Mouse (Mus musculus) midbrain, embryonic 12.5 days (tissue): ENCODE results near the gene Olfr547. TPM values are rescaled to one million over a fixed set of nuclear protein-coding genes. Genes with fewer than 3 reads are reported as not detected.

Experiments
- ATAC-seq: fragments of 200-750 bp; cut with Nextera tagmentation; 2 replicates; pipeline ENCODE4 v1.8.0; 2017; ENCODE audit warnings: low read depth, moderate TSS enrichment, moderate library complexity; ENCODE audit not compliant: low FRiP score
- H3K27ac ChIP-seq: fragments of 300-500 bp; sonication (generic); replicated peaks from 2 replicates; pipeline ENCODE4 v1.5.1; 2016; ENCODE audit warnings: mild to moderate bottlenecking
- H3K27me3 ChIP-seq: fragments of 300-500 bp; sonication (generic); 2 replicates; pipeline ENCODE4 v1.6.1; 2016; ENCODE audit warnings: mild to moderate bottlenecking
- H3K36me3 ChIP-seq: fragments of 300-500 bp; sonication (generic); 2 replicates; pipeline ENCODE4 v1.6.1; 2016
- H3K4me1 ChIP-seq: fragments of 300-500 bp; sonication (generic); 2 replicates; pipeline ENCODE4 v1.6.1; 2016
- H3K4me2 ChIP-seq: fragments of 300-500 bp; sonication (generic); replicated peaks from 2 replicates; pipeline ENCODE4 v1.6.1; 2016; ENCODE audit warnings: mild to moderate bottlenecking, moderate library complexity
- H3K4me3 ChIP-seq: fragments of 300-500 bp; sonication (generic); 2 replicates; pipeline ENCODE4 v1.5.1; 2016; ENCODE audit warnings: mild to moderate bottlenecking
- H3K9ac ChIP-seq: fragments of 300-500 bp; sonication (generic); replicated peaks from 2 replicates; pipeline ENCODE4 v1.6.1; 2016; ENCODE audit warnings: mild to moderate bottlenecking, moderate library complexity
- H3K9me3 ChIP-seq: fragments of 300-500 bp; sonication (generic); 2 replicates; pipeline ENCODE4 v1.6.1; 2016; ENCODE audit warnings: mild to moderate bottlenecking
- WGBS: fragments of 180-500 bp; shearing (Covaris S2); methylation state at CpG from one replicate; pipeline ENCODE4 v1.1.7; 2016; 5-methylcytosine and 5-hydroxymethylcytosine counted together
- polyA plus RNA-seq: library from polyadenylated mRNA; unstranded; fragments of >200 nt; fragmentation: Nextera tagmentation; extraction: Ambion mirVana; gene quantifications from 2 replicates; pipeline ENCODE4 v1.2.1, GENCODE M21; 2016

Olfr547 gene
- polyA plus RNA-seq, 1 experiment from 2014 or later, result not detected

- Histone ChIP-seq H3K4me2 (no peak overlapping the region), H3K27ac (no peak overlapping the region), H3K9me3 (no peaks in the 10 kb centered on the region), H3K36me3 (no peaks in the 10 kb centered on the region), H3K27me3 (peaks cover 25% of the 10 kb centered on the region), H3K4me1 (0 out of 2 replicates have a peak, but pooled peaks cover 3% of the 10 kb centered on the region), H3K9ac (no peak overlapping the region), H3K4me3 (no peak overlapping the region)
- no peak for ATAC-seq
- 84% methylated on average over 4 of the region's 4 CpGs for WGBS
Measured at GRCm38 (mm10) chr7:102514144-102514543, 20.4 kb upstream of the Olfr547 start.

GRCm38 (mm10) chr7:102516261-102517050 is 18.1 kb upstream of the Olfr547 start:
- ATAC-seq, result no peak
- Histone ChIP-seq H3K4me3 (no peak overlapping the region), H3K4me1 (0 out of 2 replicates have a peak, but pooled peaks cover 3% of the 10 kb centered on the region), H3K4me2 (no peak overlapping the region), H3K27me3 (peaks cover 21% of the 10 kb centered on the region), H3K27ac (no peak overlapping the region), H3K9me3 (no peaks in the 10 kb centered on the region), H3K36me3 (no peaks in the 10 kb centered on the region), H3K9ac (no peak overlapping the region)
- WGBS, result 83% methylated on average over 10 of the region's 10 CpGs

- Histone ChIP-seq H3K4me3 (no peak overlapping the region), H3K27ac (no peak overlapping the region), H3K9ac (no peak overlapping the region), H3K27me3 (peaks cover 16% of the 10 kb centered on the region), H3K36me3 (no peaks in the 10 kb centered on the region), H3K9me3 (no peaks in the 10 kb centered on the region), H3K4me2 (no peak overlapping the region), H3K4me1 (0 out of 2 replicates have a peak, but pooled peaks cover 3% of the 10 kb centered on the region)
- ATAC-seq, result no peak
- WGBS, result 82% methylated on average over 2 of the region's 2 CpGs
Measured at GRCm38 (mm10) chr7:102517051-102517335, 17.6 kb upstream of the Olfr547 start.

- no peak overlapping the region for H3K4me2 ChIP-seq
- 89% methylated on average over 1 of the region's 1 CpGs for WGBS
- H3K9me3 ChIP-seq, result no peaks in the 10 kb centered on the region
- H3K36me3 ChIP-seq, result no peaks in the 10 kb centered on the region
- H3K4me3 ChIP-seq, result no peak overlapping the region
- H3K27me3 ChIP-seq, result no peaks in the 10 kb centered on the region
- H3K27ac ChIP-seq, result no peak overlapping the region
- no peak for ATAC-seq
- H3K9ac ChIP-seq, result no peak overlapping the region
- no peaks in the 10 kb centered on the region for H3K4me1 ChIP-seq
Measured at GRCm38 (mm10) chr7:102529052-102529451, 5.5 kb upstream of the Olfr547 start.

- H3K4me3 ChIP-seq, result no peak within 1 kb of the TSS
- no peak within 1 kb of the TSS for H3K27ac ChIP-seq
- no peaks in the 10 kb centered on the region for H3K9me3 ChIP-seq
- H3K36me3 ChIP-seq, result no peaks in the 10 kb centered on the region
- H3K4me2 ChIP-seq, result no peak within 1 kb of the TSS
- H3K27me3 ChIP-seq, result no peaks in the 10 kb centered on the region
- no peak within 1 kb of the TSS for H3K9ac ChIP-seq
- whole genome bisulfite sequencing, result 85% methylated on average over 2 of the region's 2 CpGs
- ATAC-seq, result no peak
- no peaks in the 10 kb centered on the region for H3K4me1 ChIP-seq
Measured at GRCm38 (mm10) chr7:102540596-102540995, 6.0 kb downstream of the Olfr547 start, which contains the start of gene Olfr548-ps1. Gene Olfr548-ps1, plus strand, starts transcription at chr7:102540896.

GRCm38 (mm10) chr7:102541251-102541650 is 6.7 kb downstream of the Olfr547 start:
- 65% methylated on average over 3 of the region's 3 CpGs for WGBS
- Histone ChIP-seq H3K9me3 (no peaks in the 10 kb centered on the region), H3K4me1 (no peaks in the 10 kb centered on the region), H3K4me2 (no peak overlapping the region), H3K36me3 (no peaks in the 10 kb centered on the region), H3K27me3 (no peaks in the 10 kb centered on the region), H3K9ac (no peak overlapping the region), H3K27ac (no peak overlapping the region), H3K4me3 (no peak overlapping the region)
- ATAC-seq, result no peak

- Histone ChIP-seq H3K27ac (no peak within 1 kb of the TSS), H3K4me1 (no peaks in the 10 kb centered on the region), H3K36me3 (no peaks in the 10 kb centered on the region), H3K4me2 (no peak within 1 kb of the TSS), H3K27me3 (0 out of 2 replicates have a peak, but pooled peaks cover 2% of the 10 kb centered on the region), H3K4me3 (no peak within 1 kb of the TSS), H3K9me3 (no peaks in the 10 kb centered on the region), H3K9ac (no peak within 1 kb of the TSS)
- no peak for ATAC-seq
- 91% methylated on average over 3 of the region's 3 CpGs for WGBS
Measured at GRCm38 (mm10) chr7:102549570-102549969, 15.0 kb downstream of the Olfr547 start, which contains the start of gene Olfr549. Gene Olfr549, plus strand, starts transcription at chr7:102549870.

- Histone ChIP-seq H3K27me3 (0 out of 2 replicates have a peak, but pooled peaks cover 2% of the 10 kb centered on the region), H3K9me3 (no peaks in the 10 kb centered on the region), H3K4me1 (no peaks in the 10 kb centered on the region), H3K27ac (no peak overlapping the region), H3K9ac (no peak overlapping the region), H3K4me3 (no peak overlapping the region), H3K36me3 (no peaks in the 10 kb centered on the region), H3K4me2 (no peak overlapping the region)
- ATAC-seq, result no peak
- 67% methylated on average over 3 of the region's 3 CpGs for WGBS
Measured at GRCm38 (mm10) chr7:102553279-102553678, 18.7 kb downstream of the Olfr547 start.

GRCm38 (mm10) chr7:102564999-102565997 is 30.7 kb downstream of the Olfr547 start, which contains the start of gene Trim21:
Gene Trim21, minus strand, starts transcription at chr7:102565486.
- Histone ChIP-seq H3K27me3 (no peaks in the 10 kb centered on the region), H3K4me3 (peak within 1 kb of the TSS; percentile 32), H3K4me2 (peak within 1 kb of the TSS; percentile 28), H3K4me1 (peaks cover 2% of the 10 kb centered on the region; the same call in 1 of the 2 replicates), H3K27ac (no peak within 1 kb of the TSS), H3K9me3 (no peaks in the 10 kb centered on the region), H3K36me3 (no peaks in the 10 kb centered on the region), H3K9ac (0 out of 2 replicates have a peak within 1 kb of the TSS, but pooled peaks have one; percentile 24)
- WGBS, result 25% methylated on average over 10 of the region's 10 CpGs
- peak; percentile 79 for ATAC-seq

- 91% methylated on average over 4 of the region's 4 CpGs for WGBS
- no peaks in the 10 kb centered on the region for H3K9me3 ChIP-seq
- ATAC-seq, result no peak
Measured at GRCm38 (mm10) chr7:102566219-102566618, 31.7 kb downstream of the Olfr547 start.

GRCm38 (mm10) chr7:102571142-102571541 is 36.6 kb downstream of the Olfr547 start, which contains the start of gene Olfr550:
Gene Olfr550, plus strand, starts transcription at chr7:102571442.
- ATAC-seq, result no peak
- H3K27ac ChIP-seq, result no peak within 1 kb of the TSS
- 94% methylated on average over 8 of the region's 8 CpGs for WGBS

More at GRCm38 (mm10) chr7:102566219-102566618, 31.7 kb downstream of the Olfr547 start:
- Histone ChIP-seq H3K4me2 (no peak overlapping the region), H3K4me1 (peaks cover 2% of the 10 kb centered on the region; the same call in 1 of the 2 replicates), H3K9ac (no peak overlapping the region), H3K36me3 (no peaks in the 10 kb centered on the region), H3K27me3 (no peaks in the 10 kb centered on the region), H3K4me3 (no peak overlapping the region), H3K27ac (no peak overlapping the region)

More at GRCm38 (mm10) chr7:102571142-102571541, 36.6 kb downstream of the Olfr547 start, which contains the start of gene Olfr550:
- H3K4me1 ChIP-seq, result peaks cover 6% of the 10 kb centered on the region
- no peak within 1 kb of the TSS for H3K4me3 ChIP-seq
- H3K9ac ChIP-seq, result no peak within 1 kb of the TSS
- no peaks in the 10 kb centered on the region for H3K27me3 ChIP-seq
- H3K36me3 ChIP-seq, result no peaks in the 10 kb centered on the region
- no peaks in the 10 kb centered on the region for H3K9me3 ChIP-seq
- H3K4me2 ChIP-seq, result no peak within 1 kb of the TSS
